Mouse (Mus musculus) CH12.LX (cell line): ENCODE measurements around the gene Casq1. TPM values are rescaled to one million over a fixed set of nuclear protein-coding genes. Genes with fewer than 3 reads are reported as not detected.

ENCODE experiments used
- DNase-seq: peaks from one replicate; pipeline ENCODE4 v3.0.0-alpha.2; 2013; ENCODE audit errors: extremely low read depth
- H3K27ac ChIP-seq: 2 replicates; pipeline ENCODE4 v1.5.1; 2012; ENCODE audit warnings: low read depth, mild to moderate bottlenecking, control low read depth, moderate library complexity; ENCODE audit not compliant: insufficient read depth
- H3K27me3 ChIP-seq: replicated peaks from 2 replicates; pipeline ENCODE3; 2012; ENCODE audit warnings: inconsistent platforms
- H3K36me3 ChIP-seq, 2 experiments: replicated peaks in 1 of 2; 2 replicates each; pipeline versions ENCODE3 to v1.6.1; 2012; ENCODE audit warnings: inconsistent platforms in 1 of 2, low read length in 1 of 2, mild to moderate bottlenecking in 1 of 2, mixed read lengths in 1 of 2, moderate library complexity in 1 of 2; ENCODE audit not compliant: control insufficient read depth in 1 of 2, insufficient read depth in 1 of 2
- H3K4me1 ChIP-seq, 2 experiments: 2 replicates each; pipeline ENCODE4 v1.6.1; 2012; ENCODE audit warnings: inconsistent platforms in 1 of 2, moderate library complexity in 1 of 2; ENCODE audit not compliant: insufficient read depth in 2 of 2, control insufficient read depth in 1 of 2
- H3K4me2 ChIP-seq: 2 replicates; pipeline ENCODE4 v1.6.1; 2012; ENCODE audit warnings: low read depth, mild to moderate bottlenecking, control low read depth; ENCODE audit not compliant: poor library complexity, insufficient read depth, severe bottlenecking
- H3K4me3 ChIP-seq, 3 experiments: fragments of 150-350 bp in 1 of 3; sonication (generic) in 1 of 3; replicated peaks in 1 of 3; 2 replicates each; pipeline versions ENCODE3 to v1.5.1; 2011 to 2012; ENCODE audit warnings: low read depth in 2 of 3, low read length in 2 of 3, mild to moderate bottlenecking in 2 of 3, moderate library complexity in 2 of 3, control low read depth in 1 of 3, improper control_type of control experiment in 1 of 3, inconsistent platforms in 1 of 3, mixed read lengths in 1 of 3; ENCODE audit not compliant: poor library complexity in 1 of 3
- H3K79me2 ChIP-seq: replicated peaks from 2 replicates; pipeline ENCODE4 v1.6.1; 2012; ENCODE audit warnings: mild to moderate bottlenecking, moderate library complexity; ENCODE audit not compliant: control insufficient read depth, poor library complexity, insufficient read depth, severe bottlenecking; ENCODE audit errors: extremely low read depth
- H3K9ac ChIP-seq: 2 replicates; pipeline ENCODE4 v1.6.1; 2012; ENCODE audit warnings: low read depth, mild to moderate bottlenecking, control low read depth, moderate library complexity; ENCODE audit not compliant: insufficient read depth
- H3K9me3 ChIP-seq: replicated peaks from 2 replicates; pipeline ENCODE3; 2012; ENCODE audit warnings: low read length, inconsistent platforms, mixed read lengths
- BHLHE40 ChIP-seq: IDR thresholded peaks from 2 replicates; pipeline ENCODE4 v1.6.1; 2011; ENCODE audit warnings: mild to moderate bottlenecking, low read depth, low read length, improper control_type of control experiment
- CHD1 ChIP-seq: IDR thresholded peaks from 2 replicates; pipeline ENCODE4 v1.6.1; 2012; ENCODE audit warnings: low read depth, low read length, improper control_type of control experiment, inconsistent platforms
- CHD2 ChIP-seq: IDR thresholded peaks from 2 replicates; pipeline ENCODE4 v1.6.1; 2011; ENCODE audit warnings: low read length, improper control_type of control experiment
- E2F4 ChIP-seq: IDR thresholded peaks from 2 replicates; pipeline ENCODE4 v1.6.1; 2011; ENCODE audit warnings: low read depth, low read length, improper control_type of control experiment; ENCODE audit not compliant: insufficient replicate concordance
- EP300 ChIP-seq: IDR thresholded peaks from 2 replicates; pipeline ENCODE4 v1.6.1; 2011; ENCODE audit warnings: low read length, improper control_type of control experiment
- ETS1 ChIP-seq: conservative IDR thresholded peaks from 2 replicates; pipeline ENCODE4 v1.6.1; 2012; ENCODE audit warnings: low read depth, mild to moderate bottlenecking, inconsistent platforms, low read length, improper control_type of control experiment, moderate library complexity
- JUND ChIP-seq: conservative IDR thresholded peaks from 2 replicates; pipeline ENCODE4 v1.6.1; 2011; ENCODE audit warnings: low read depth, low read length, improper control_type of control experiment
- KAT2A ChIP-seq: IDR thresholded peaks from 2 replicates; pipeline ENCODE4 v1.6.1; 2012; ENCODE audit warnings: low read length, improper control_type of control experiment, inconsistent platforms; ENCODE audit not compliant: insufficient replicate concordance
- MAX ChIP-seq: IDR thresholded peaks from 2 replicates; pipeline ENCODE4 v1.6.1; 2011; ENCODE audit warnings: low read length, improper control_type of control experiment
- MAZ ChIP-seq: IDR thresholded peaks from 2 replicates; pipeline ENCODE4 v1.6.1; 2012; ENCODE audit warnings: low read depth, mild to moderate bottlenecking, inconsistent platforms, low read length, improper control_type of control experiment, moderate library complexity
- MEF2A ChIP-seq: IDR thresholded peaks from 2 replicates; pipeline ENCODE4 v1.6.1; 2014; ENCODE audit warnings: low read depth, mild to moderate bottlenecking, inconsistent platforms, low read length, improper control_type of control experiment, borderline replicate concordance
- POLR2A ChIP-seq: IDR thresholded peaks from 2 replicates; pipeline ENCODE4 v1.6.1; 2011; ENCODE audit warnings: low read depth, mild to moderate bottlenecking, improper control_type of control experiment, low read length
- RAD21 ChIP-seq: IDR thresholded peaks from 2 replicates; pipeline ENCODE4 v1.6.1; 2011; ENCODE audit warnings: low read depth, mild to moderate bottlenecking, low read length, improper control_type of control experiment, moderate library complexity
- RCOR1 ChIP-seq: conservative IDR thresholded peaks from 2 replicates; pipeline ENCODE4 v1.6.1; 2012; ENCODE audit warnings: low read depth, mild to moderate bottlenecking, inconsistent platforms, low read length, improper control_type of control experiment
- SMC3 ChIP-seq: IDR thresholded peaks from 2 replicates; pipeline ENCODE4 v1.6.1; 2011; ENCODE audit warnings: low read depth, low read length, improper control_type of control experiment
- UBTF ChIP-seq: IDR thresholded peaks from 2 replicates; pipeline ENCODE4 v1.6.1; 2012; ENCODE audit warnings: low read depth, mild to moderate bottlenecking, inconsistent platforms, low read length, improper control_type of control experiment, moderate library complexity
- USF2 ChIP-seq: conservative IDR thresholded peaks from 2 replicates; pipeline ENCODE4 v1.6.1; 2011; ENCODE audit warnings: low read depth, low read length, improper control_type of control experiment
- ZNF384 ChIP-seq: IDR thresholded peaks from 2 replicates; pipeline ENCODE4 v1.6.1; 2012; ENCODE audit warnings: low read depth, low read length, improper control_type of control experiment, inconsistent platforms
- dilution Hi-C: fragments of 300-500 bp; cut with MboI; formaldehyde crosslinking; loops from 2 replicates; pipeline ENCODE4 v1.14.3; 2020; ENCODE audit warnings: low sequenced_read_pairs; ENCODE audit not compliant: extremely low pct_unique_long_range_greater_than_20kb, extremely low pct_ligation_motif_present
- in situ Hi-C: fragments of 300-500 bp; cut with MboI; formaldehyde crosslinking; loops from 3 replicates; pipeline ENCODE4 v1.14.3; 2019; ENCODE audit warnings: low sequenced_read_pairs, low pct_ligation_motif_present, low pct_unique_long_range_greater_than_20kb, mixed read lengths
- polyA plus RNA-seq: library from polyadenylated mRNA; unstranded; fragments of >175 nt; gene quantifications from 2 replicates; pipeline ENCODE4 v1.2.1, GENCODE M21; 2012; ENCODE audit warnings: low read depth; ENCODE audit not compliant: insufficient read length
- total RNA-seq, 2 experiments: library from RNA; depleted of rRNA; stranded (reverse); fragments of 300-350 nt in 1 of 2; fragments of >200 nt in 1 of 2; gene quantifications; 2 replicates each; pipeline ENCODE4 v1.2.3; 2012 to 2014

Gene Casq1
- total and polyA plus RNA-seq, 3 experiments, result 0.21 to 0.96 TPM; not detected in 1

- H3K79me2 ChIP-seq, result no peaks in the 10 kb centered on the region
- no peaks in the 10 kb centered on the region for H3K9me3 ChIP-seq
- peaks cover 0 to 1% of the 10 kb centered on the region in 2 experiments; a peak in 1 of 4 replicates for H3K4me1 ChIP-seq
- H3K4me3 ChIP-seq, result no peak overlapping the region
- no peak for TF ChIP-seq MAZ
- no peak for TF ChIP-seq JUND
- TF ChIP-seq EP300, result no peak
- no peak for TF ChIP-seq MAX
- TF ChIP-seq CHD1, result no peak
- TF ChIP-seq ETS1, result no peak
- no peak for TF ChIP-seq RCOR1
- no peak for TF ChIP-seq UBTF
- no peak for TF ChIP-seq SMC3
- no peak for TF ChIP-seq CHD2
- TF ChIP-seq MEF2A, result no peak
- no peak for TF ChIP-seq KAT2A
- TF ChIP-seq USF2, result no peak
- no peak for TF ChIP-seq RAD21
- no peaks in the 10 kb centered on the region for H3K27me3 ChIP-seq
- no peak overlapping the region for H3K4me2 ChIP-seq
- no peak overlapping the region for H3K27ac ChIP-seq
- H3K36me3 ChIP-seq, result peaks cover 83 to 92% of the 10 kb centered on the region in 2 experiments
- DNase-seq, result no peak
- in situ Hi-C loops (no loop called here), dilution Hi-C loops (no loop called here)
- no peak overlapping the region for H3K9ac ChIP-seq
These were observed 25.2 kb downstream of the Casq1 start for GRCm38 (mm10) chr1:172194435-172194834.

- H3K27ac ChIP-seq, result no peak overlapping the region
- in situ Hi-C loops (no loop called here), dilution Hi-C loops (no loop called here)
- no peaks in the 10 kb centered on the region for H3K27me3 ChIP-seq
- H3K9ac ChIP-seq, result no peak overlapping the region
- H3K4me2 ChIP-seq, result no peak overlapping the region
- no peak overlapping the region for H3K4me3 ChIP-seq
- peaks cover 82 to 94% of the 10 kb centered on the region in 2 experiments for H3K36me3 ChIP-seq
- H3K4me1 ChIP-seq, result no peaks in the 10 kb centered on the region
- H3K79me2 ChIP-seq, result no peaks in the 10 kb centered on the region
- no peak for TF ChIP-seq USF2
- TF ChIP-seq E2F4, result no peak
- no peak for TF ChIP-seq SMC3
- no peak for TF ChIP-seq KAT2A
- no peak for TF ChIP-seq ZNF384
- TF ChIP-seq RCOR1, result no peak
- no peak for TF ChIP-seq RAD21
- TF ChIP-seq BHLHE40, result no peak
- TF ChIP-seq POLR2A, result no peak
- no peak for DNase-seq
- no peaks in the 10 kb centered on the region for H3K9me3 ChIP-seq
These were observed 27.5 kb downstream of the Casq1 start for GRCm38 (mm10) chr1:172192217-172192616.
